Mouse (Mus musculus) 3134 (cell line): ENCODE data around the gene Grin2c.

Source experiments
- DNase-seq: peaks from one replicate; pipeline ENCODE4 v3.0.0-alpha.2; 2011; ENCODE audit warnings: low spot score; ENCODE audit not compliant: insufficient read length; ENCODE audit errors: extremely low read depth

The Grin2c gene

DNA sequence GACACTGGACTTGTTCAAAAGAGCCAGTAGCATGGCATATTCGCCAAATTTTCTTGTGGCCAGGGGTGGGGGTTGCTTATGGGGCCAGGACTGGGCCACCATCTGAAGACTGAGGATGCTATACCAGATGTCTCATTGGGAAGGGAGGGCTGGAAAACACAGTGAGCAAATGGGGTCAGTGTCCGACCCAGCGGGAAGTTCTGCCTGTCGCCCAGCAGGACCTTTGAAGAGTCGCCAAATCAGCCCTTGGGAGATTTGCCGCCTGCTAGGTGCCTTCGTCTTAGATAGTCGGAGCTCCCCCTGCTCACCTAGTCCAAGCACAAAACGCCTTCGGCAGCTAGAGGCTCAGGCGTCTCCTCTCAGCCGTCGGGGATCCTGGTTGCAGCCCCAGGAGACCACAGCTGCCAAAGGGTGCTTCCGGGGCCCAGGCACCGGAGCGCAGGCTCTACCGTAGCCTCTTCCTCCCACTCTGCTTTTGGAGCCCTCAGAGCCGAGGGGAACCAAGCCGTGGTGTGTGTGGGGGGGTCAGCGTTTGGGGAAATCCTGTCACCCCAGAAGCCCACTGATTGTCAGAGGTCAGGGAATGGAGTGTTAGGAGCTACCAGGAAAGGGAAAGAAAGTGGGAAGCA, 1.2 kb downstream of the Grin2c start:
- DNase-seq, result no peak

- DNase-seq, result no peak
Measured at GRCm38 (mm10) chr11:115264862-115265668, 2.0 kb downstream of the Grin2c start.

GRCm38 (mm10) chr11:115264136-115264861, 2.7 kb downstream of the Grin2c start:
- no peak for DNase-seq

DNA sequence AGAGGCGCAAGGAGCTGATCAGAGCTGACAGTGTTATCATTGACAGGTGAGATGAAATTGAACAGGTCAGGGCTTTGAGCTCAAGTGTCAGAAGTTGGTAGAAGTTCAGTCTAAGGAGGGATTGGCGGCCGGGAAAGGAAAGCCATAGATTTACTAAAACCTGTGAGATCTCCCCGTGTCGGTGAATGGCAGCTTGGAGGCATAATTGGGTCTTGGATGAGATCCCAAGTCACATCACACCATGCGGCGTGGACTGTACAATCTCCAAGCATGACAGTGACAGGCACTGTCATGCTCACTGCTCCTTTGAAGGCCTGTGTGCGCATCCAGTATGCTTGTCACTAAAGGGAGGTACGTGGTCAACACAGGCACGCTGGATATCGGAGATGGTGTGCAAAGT, 4.1 kb downstream of the Grin2c start:
- DNase-seq, result no peak

DNA sequence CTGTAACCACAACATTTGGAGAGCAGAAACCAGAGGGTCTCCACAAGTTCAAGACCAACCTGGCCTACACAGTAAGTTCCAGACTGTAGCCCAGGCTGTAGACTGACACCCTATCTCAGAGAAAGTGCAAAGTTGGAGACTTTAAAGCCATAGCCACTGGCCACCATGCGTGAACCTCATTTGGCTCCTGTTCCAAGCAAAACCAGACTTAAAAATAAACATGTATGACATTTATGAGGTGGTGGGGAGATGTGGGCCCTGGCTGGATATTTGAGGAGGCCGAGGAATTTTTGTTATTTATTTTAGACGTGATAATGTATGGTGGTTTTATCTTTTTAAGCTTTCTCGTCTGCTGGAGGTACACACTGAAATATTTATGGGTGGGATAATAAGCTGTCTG, 7.9 kb downstream of the Grin2c start:
- no peak for DNase-seq

GRCm38 (mm10) chr11:115257775-115258510, 9.1 kb downstream of the Grin2c start:
- no peak for DNase-seq

- DNase-seq, result no peak
Measured at GRCm38 (mm10) chr11:115251258-115251657, 15.8 kb downstream of the Grin2c start.

GRCm38 (mm10) chr11:115250405-115251090, 16.5 kb downstream of the Grin2c start:
- no peak for DNase-seq

GRCm38 (mm10) chr11:115249721-115250404, 17.2 kb downstream of the Grin2c start:
- no peak for DNase-seq

GRCm38 (mm10) chr11:115247945-115248344, 19.1 kb downstream of the Grin2c start:
- DNase-seq, result no peak

GRCm38 (mm10) chr11:115247240-115247639, 19.8 kb downstream of the Grin2c start:
- no peak for DNase-seq

GRCm38 (mm10) chr11:115246386-115246785, 20.7 kb downstream of the Grin2c start:
- no peak for DNase-seq

DNA sequence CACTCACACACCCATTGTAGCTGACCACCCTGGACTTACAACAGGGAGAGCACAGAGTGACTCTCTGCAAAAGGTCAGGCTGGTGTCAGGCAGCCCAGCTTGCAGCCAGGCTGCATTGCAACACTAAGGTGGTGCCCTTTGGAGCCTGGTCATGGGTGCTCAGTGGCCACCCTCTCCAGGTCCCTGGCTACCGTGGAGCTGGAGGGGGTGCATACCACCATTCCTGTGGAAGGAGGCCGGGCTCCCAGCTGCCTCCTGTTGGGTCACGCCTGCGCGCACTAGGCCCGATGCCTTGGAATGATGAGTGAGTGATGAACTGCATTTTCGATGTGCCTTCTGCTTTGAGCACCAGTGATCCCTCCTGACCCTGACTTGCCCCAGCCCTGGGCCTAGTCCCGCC, 22.2 kb downstream of the Grin2c start:
- DNase-seq, result no peak

GRCm38 (mm10) chr11:115243783-115244182, 23.3 kb downstream of the Grin2c start:
- DNase-seq, result no peak

- no peak for DNase-seq
Measured at GRCm38 (mm10) chr11:115242746-115243145, 24.3 kb downstream of the Grin2c start.

- DNase-seq, result no peak
Measured at GRCm38 (mm10) chr11:115241402-115241801, 25.6 kb downstream of the Grin2c start.

- no peak for DNase-seq
Measured at GRCm38 (mm10) chr11:115236570-115236969, 30.5 kb downstream of the Grin2c start.

DNA sequence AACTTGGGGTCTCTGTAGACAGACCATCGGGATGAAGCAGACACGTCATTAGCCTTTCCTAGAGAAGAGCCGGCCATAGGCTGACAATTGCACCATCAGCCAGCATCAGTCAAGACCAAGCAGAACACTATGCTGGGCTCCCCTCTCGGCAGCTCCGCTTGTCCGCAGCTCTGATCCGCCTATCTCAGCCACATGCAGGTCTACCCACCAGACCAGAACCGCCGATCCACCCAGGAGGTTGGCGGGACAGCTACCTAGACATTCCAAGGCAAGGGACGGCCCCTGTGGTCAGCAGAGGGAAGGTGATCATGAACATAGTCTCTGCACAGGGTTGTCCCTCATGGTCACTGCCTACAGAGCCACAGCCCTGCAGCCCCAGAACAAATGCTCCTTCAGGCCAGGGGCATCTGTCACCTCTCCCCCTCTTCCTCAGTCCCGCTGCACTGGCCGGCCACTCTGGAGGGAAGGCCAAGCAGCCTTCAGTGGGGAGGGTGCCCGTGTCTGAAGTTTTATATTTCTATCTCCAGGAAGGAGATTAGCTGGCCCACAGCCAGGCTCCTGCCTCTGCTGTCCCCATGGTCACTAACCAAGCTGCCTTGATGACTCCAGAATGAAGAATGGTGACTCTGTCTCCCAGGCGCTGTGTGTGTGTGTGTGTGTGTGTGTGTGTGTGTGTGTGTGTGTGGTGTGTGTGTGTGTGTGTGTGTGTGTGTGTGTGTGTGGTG, 32.6 kb downstream of the Grin2c start:
- no peak for DNase-seq
